Mouse (Mus musculus): ENCODE measurements around the gene Eomes. TPM values are rescaled to one million over a fixed set of nuclear protein-coding genes. Genes with fewer than 3 reads are reported as not detected.

Eomes gene
- polyA plus RNA-seq, 1 experiment from 2014 or later, result not detected

DNA sequence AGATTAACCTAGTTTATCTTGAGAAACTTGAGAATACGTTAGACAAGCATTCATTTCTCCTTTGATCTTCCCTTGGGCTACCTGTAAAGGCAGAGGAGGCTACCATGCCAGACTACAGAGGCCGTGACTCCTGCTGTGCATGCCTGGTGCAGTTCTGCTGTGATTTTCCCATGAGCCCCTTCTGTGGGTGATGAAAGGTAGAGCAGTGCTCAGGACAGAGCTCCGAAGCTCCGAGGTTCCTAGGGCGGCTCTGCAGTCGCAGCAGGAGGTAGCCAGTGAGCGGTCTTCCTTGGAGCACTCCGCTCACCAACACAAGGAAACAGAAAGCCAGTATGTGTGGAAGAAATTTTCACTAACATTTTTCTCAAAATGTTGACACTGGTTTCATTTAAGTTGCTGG is 43.6 kb downstream of the Eomes start:
- H3K27ac ChIP-seq, result no peak overlapping the region
- H3K36me3 ChIP-seq, result peaks cover 46% of the 10 kb centered on the region
- no peak overlapping the region for H3K4me2 ChIP-seq
- peaks cover 9% of the 10 kb centered on the region; the same call in 1 of the 2 replicates for H3K4me1 ChIP-seq
- H3K9me3 ChIP-seq (replicated peaks), result no peaks in the 10 kb centered on the region
- H3K9ac ChIP-seq, result no peak overlapping the region
- no peak for ATAC-seq
- 90% methylated on average over 8 of the region's 8 CpGs for WGBS (ENCODE audit: insufficient replicate concordance)
- H3K4me3 ChIP-seq, result no peak overlapping the region
- no peaks in the 10 kb centered on the region for H3K27me3 ChIP-seq (replicated peaks)

DNA sequence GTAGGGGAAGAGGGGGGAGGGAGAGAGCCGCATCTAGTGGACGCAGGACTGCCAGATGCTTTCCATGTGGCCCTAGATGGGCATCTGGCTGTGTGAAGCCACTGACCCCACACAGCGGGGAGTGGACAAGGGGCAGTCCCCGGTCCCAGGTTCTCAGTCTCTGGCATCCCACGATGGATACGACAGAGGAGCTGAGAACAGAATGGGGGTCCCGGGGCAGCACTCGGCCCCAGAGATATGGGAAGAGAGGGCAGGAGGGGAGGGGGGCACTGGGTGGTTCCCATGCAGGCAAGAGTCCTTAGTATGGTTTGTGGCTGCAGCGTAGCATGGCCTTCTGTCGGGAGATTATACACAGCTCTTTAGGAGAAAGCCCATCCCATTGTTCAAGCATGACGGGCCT is 45.7 kb downstream of the Eomes start:
- Histone ChIP-seq H3K9ac (no peak overlapping the region), H3K27me3 (replicated peaks) (no peaks in the 10 kb centered on the region), H3K4me2 (no peak overlapping the region), H3K4me1 (0 out of 2 replicates have a peak, but pooled peaks cover 10% of the 10 kb centered on the region), H3K27ac (no peak overlapping the region), H3K9me3 (replicated peaks) (no peaks in the 10 kb centered on the region), H3K36me3 (peaks cover 62% of the 10 kb centered on the region), H3K4me3 (no peak overlapping the region)
- ATAC-seq, result no peak
- WGBS (ENCODE audit: insufficient replicate concordance), result 85% methylated on average over 11 of the region's 11 CpGs

DNA sequence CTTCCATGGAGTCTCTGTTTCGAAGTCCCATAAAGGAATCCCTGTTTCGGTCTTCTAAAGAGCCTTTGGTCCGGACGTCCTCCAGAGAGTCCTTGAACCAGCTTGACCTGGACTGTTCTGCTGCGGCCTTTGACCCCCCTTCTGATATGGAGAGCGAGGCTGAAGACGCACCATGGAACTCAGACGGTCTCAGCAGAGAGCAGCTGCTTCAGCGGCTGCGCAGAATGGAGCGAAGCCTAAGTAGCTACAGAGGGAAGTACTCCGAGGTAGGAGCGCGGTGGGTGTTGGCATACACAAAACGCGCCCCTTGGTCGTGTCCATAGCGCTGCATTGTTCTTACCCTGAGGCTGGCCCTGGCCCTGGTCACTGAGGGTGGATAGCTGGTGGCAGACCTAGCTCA is 49.0 kb downstream of the Eomes start:
- Histone ChIP-seq H3K4me2 (no peak overlapping the region), H3K27ac (no peak overlapping the region), H3K4me3 (no peak overlapping the region), H3K9me3 (replicated peaks) (no peaks in the 10 kb centered on the region), H3K27me3 (replicated peaks) (no peaks in the 10 kb centered on the region), H3K9ac (no peak overlapping the region), H3K36me3 (peaks cover 95% of the 10 kb centered on the region), H3K4me1 (0 out of 2 replicates have a peak, but pooled peaks cover 4% of the 10 kb centered on the region)
- 90% methylated on average over 18 of the region's 18 CpGs for WGBS (ENCODE audit: insufficient replicate concordance)
- ATAC-seq, result no peak

DNA sequence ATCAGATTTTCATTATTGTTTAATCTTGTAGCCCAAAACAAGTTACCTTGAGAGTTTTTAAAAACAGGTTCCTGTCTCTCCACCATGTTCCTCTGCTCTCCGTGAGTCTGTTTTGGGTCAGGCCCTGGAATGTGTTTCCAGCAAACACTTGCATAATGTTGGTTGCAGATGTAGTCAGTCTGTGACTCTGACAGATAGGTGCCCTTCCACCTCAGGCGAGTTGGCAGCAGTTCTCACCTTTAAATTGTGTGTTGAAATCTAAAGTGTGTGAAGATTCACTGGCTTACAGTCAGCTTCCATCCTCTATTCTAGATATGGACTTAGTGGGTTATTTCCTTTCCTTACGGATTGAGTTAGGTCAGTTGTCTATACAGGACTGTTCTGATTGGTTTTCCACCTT is 51.8 kb downstream of the Eomes start:
- WGBS (ENCODE audit: insufficient replicate concordance), result 77% methylated on average over 3 of the region's 3 CpGs
- no peaks in the 10 kb centered on the region for H3K27me3 ChIP-seq (replicated peaks)
- no peak for ATAC-seq
- H3K4me1 ChIP-seq, result 0 out of 2 replicates have a peak, but pooled peaks cover 4% of the 10 kb centered on the region
- no peak overlapping the region for H3K27ac ChIP-seq
- H3K9ac ChIP-seq, result no peak overlapping the region
- H3K36me3 ChIP-seq, result peaks cover 93% of the 10 kb centered on the region
- no peak overlapping the region for H3K4me2 ChIP-seq
- H3K4me3 ChIP-seq, result no peak overlapping the region
- H3K9me3 ChIP-seq (replicated peaks), result no peaks in the 10 kb centered on the region

DNA sequence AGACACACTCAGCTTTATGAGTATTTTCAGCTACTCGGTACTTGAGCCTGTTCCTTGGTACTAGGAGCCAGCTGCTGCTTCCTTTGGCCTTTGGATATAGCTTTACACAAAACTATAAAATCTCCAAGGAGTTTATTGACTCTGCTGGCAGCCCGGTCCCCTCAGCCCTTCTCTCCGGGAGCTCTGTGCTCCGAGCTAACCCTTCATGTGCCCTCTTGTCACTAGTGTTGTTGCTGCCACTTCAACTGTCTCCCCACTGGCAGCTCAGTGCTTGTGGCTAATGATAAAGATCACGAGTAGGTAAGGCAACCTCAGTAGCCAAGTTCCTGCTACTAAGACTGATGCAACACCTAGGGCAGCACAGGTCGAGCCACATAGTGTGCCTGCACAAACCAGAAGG is 52.7 kb downstream of the Eomes start:
- ATAC-seq, result no peak
- Histone ChIP-seq H3K4me3 (no peak overlapping the region), H3K4me1 (0 out of 2 replicates have a peak, but pooled peaks cover 4% of the 10 kb centered on the region), H3K9me3 (replicated peaks) (no peaks in the 10 kb centered on the region), H3K9ac (no peak overlapping the region), H3K4me2 (no peak overlapping the region), H3K27ac (no peak overlapping the region), H3K27me3 (replicated peaks) (no peaks in the 10 kb centered on the region), H3K36me3 (peaks cover 92% of the 10 kb centered on the region)
- 80% methylated on average over 6 of the region's 6 CpGs for WGBS (ENCODE audit: insufficient replicate concordance)

DNA sequence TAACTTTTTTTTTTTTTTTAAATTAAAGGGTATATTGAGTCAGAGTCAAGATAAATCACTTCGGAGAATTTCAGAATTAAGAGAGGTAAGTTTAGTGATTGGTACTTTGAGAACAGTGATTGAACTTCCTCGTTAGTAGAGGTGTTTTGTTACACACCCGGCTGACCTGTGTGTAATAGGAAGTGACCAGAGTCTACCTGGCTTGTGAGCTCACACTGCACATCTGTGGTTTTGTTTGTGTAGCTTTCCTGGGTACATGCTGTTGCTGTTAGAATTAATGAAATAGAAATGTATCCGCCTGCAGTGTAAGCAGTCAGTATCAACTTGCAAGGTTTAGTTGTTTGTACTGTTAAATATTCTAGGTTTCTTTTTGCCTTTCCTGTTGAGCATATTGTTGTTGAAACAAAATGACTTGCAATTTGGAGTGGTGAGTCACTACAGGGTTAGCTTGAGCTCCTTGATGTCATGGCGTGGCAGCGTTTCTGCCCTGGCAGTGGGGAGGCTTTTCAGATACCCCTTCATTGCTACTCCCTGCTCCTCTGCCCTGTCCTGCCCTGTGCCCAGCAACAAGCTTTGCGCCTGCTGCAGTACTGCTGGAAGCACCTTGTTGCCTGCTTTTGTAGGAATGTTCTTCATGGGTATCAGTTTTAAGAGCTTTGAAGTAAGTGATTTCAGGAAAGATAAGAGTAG is 54.6 kb downstream of the Eomes start:
- Histone ChIP-seq H3K27ac (no peak overlapping the region), H3K4me1 (peaks cover 9% of the 10 kb centered on the region), H3K4me2 (no peak overlapping the region), H3K9ac (no peak overlapping the region), H3K27me3 (replicated peaks) (no peaks in the 10 kb centered on the region), H3K36me3 (peaks cover 93% of the 10 kb centered on the region), H3K9me3 (replicated peaks) (no peaks in the 10 kb centered on the region), H3K4me3 (no peak overlapping the region)
- 83% methylated on average over 7 of the region's 7 CpGs for WGBS (ENCODE audit: insufficient replicate concordance)
- no peak for ATAC-seq

Other genes starting within 250 kb of the Eomes start
- gene Golga4, start 28.1 kb downstream of the Eomes start, polyA plus RNA-seq (2016; fragmentation: Nextera tagmentation; extraction: Ambion mirVana), result 27.5 and 28.2 TPM in 2 replicates
- 6.6 and 7.4 TPM in 2 replicates for gene Itga9, start 128.5 kb downstream of the Eomes start, polyA plus RNA-seq (2016; fragmentation: Nextera tagmentation; extraction: Ambion mirVana)